Mouse (Mus musculus): ENCODE results near the gene Tex264.
"Not testable (repeated sequence)": the region's sequence is repeated elsewhere in the genome, so short reads cannot be mapped to it uniquely, and the experiment has no call there.

Gene Tex264

DNA sequence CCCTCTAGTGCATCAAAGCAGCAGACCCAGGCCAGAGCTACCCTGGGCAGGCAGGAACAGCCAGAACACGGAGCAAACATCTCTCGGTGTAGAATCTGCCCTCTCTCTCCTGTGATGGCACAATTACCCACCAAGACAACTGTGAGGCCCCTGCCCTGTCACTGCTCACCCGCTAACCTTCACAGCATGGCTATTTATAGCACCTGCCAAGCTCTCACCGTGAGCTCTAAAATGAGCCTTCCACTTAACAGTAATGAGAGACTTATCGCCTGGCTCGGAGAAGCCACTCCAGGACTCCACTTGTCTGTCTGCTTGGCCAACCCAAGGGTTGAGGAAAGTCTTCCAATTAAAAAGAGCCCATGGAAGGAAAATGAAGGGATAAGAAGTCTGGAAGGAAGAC is 22.5 kb downstream of the Tex264 start:
- DNase-seq (ENCODE audit: low spot score) = no peak

DNA sequence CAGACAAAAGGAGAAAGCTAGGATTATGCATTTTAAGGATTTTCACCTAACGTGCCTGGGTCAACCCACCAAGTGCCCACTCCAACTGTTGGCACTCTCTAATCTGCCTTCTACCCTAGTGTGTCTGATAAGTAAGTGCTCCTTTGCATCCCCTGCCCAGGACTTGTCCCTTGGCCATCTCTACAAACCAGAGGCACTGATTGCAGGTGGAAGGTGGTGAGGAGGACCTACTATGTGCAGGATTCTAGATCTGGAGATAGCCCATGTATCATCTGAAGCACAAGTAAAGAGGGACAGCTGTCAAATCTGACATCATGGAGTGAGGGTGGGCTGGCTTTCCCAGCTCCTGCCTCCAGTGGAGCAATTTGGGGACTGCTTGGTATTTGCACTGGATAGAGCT is 25.8 kb downstream of the Tex264 start:
- no peak for DNase-seq (ENCODE audit: low spot score)

DNA sequence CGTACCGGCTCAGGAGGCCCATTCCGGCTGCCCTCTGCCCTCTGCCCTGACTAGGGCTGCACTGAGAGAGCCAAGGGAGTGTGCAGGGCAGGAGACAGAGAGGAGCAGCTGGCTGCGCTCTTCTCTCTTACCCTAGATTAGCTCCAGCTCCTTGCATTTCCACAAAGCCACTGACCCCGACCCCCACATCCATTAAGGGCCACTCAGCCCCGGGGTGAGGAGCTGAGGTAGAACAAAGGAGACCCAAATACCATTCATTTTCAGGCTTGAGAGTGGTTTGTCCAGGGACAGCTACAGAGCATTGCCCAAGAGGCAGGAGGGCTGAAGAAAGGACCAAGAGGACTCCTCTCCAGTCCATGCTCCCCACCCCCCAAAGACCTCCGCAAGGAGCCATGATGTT is 26.3 kb downstream of the Tex264 start:
- no peak for DNase-seq (ENCODE audit: low spot score)

DNA sequence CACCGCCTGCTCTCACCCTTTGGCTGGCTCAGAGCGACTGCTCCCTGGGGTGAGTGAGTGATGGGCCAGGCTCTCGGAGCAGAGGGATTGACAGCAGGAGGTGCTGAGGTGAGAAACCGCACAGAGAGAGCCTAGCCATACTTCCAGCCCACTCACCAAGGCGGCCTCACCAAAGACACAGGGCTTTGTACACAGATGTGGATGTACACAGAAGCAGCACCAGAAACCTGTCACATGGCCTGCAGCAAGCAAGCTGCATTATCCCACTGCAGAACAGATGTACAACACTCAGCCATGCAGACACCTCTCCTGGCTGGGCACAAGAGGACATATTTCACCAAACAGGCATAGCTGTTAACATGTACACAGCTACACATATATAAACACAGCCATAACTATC is 28.1 kb downstream of the Tex264 start:
- no peak for DNase-seq (ENCODE audit: low spot score)

DNA sequence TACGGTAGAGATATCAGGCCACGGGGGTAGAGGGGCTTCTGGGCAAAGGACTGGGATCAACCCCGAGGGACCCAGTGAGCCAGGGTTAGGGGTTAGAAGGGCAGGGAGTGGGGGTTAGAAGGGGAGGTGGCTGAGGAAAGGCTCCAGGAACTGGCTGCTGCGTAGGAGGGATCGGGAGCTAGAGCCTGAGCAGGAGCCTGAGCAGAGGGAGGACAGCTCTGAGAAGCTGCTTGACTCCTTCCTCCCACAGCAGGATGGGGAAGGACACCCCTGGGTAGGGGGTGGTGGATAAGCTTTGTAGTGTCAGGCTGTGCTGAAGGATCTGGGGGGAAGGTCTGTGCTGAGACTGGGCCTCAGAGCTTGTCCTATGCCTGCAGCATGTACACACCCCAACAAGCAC is 28.9 kb downstream of the Tex264 start:
- DNase-seq (ENCODE audit: low spot score) = no peak

DNA sequence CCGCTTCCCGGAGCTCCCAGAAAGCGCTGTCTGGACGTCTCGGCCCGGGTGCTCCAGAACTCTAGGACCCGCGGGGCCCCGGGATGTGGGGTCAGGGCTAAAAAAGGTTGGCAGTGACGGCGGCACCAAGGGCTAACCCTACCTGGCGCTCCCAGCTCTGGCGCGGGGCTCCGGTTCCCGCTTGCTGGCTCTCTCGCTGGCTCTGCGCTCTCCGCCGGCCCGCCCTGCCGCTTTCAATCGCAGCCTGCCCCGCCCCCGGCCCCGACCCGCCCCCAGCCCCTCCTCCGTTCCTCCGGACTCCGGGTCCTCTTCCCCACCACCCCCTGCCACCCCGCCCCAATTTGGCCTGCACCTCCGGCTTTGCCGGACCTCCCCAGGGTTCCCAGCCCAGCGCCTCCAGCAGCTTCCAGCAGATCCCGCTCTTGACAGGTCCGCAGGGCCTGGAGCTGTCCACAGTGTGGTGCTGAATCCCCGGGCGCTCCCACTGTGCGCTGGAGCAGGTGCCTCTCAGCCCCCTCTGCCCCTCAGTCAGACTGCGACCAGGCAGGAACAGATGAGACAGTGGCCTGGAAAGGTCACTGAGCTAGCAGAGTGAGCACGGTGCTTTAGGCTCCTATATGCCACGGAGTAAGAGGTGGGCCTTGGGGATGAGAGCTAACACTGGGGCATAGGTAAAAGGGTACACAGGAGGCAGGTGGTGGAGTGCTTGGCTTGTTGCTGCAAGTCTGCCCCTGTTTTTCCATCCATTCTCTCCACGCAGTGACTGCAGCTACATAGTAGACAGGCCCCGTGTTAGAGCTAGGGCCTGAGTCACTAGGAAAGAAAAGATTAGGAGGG is 29.6 kb downstream of the Tex264 start, which contains the start of gene Grm2:
Gene Grm2, minus strand, starts transcription at position 199 of the 837 bp plus-strand sequence.
- DNase-seq (ENCODE audit: low spot score) = peak; percentile 29

DNA sequence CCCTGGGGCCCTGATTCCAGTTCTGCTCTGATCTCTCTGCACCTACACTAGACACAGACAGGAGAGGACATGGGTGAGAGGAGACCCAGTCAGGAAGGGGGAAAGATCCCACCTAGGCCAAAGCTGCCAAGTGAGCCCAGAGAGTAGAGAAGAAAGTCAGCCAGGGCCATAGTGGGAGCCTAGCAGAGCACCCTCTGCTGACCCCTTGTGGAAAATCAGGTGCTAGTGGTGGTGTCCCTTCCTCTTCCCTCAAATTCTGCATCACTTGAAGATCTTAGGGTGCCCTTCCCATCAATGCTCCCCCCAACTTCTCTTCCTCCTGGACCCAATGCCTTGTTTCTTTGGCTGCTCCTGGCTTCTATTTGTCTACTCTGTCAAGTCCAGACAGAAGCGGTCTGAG is 33.0 kb downstream of the Tex264 start:
- no peak for DNase-seq (ENCODE audit: low spot score)

DNA sequence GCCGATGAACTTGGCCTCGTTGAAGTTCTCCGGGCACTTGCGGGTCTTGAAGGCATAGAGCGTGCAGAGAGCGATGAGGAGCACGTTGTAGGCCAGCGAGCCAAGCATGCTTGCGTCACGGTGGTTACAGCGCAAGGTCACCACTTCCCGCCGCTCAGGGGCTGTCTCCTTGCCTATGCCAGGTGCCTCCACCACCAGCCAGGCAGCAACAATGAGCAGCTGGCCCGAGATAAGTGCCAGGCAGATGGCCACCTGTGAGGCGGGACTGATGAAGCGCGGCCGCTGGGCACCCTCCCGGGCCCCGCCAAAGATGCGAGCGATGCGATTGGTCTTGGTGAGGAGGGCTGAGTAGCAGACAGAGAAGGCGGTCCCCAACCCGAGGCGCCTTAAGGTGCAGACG is 38.5 kb downstream of the Tex264 start:
- no peak for DNase-seq (ENCODE audit: low spot score)

DNA sequence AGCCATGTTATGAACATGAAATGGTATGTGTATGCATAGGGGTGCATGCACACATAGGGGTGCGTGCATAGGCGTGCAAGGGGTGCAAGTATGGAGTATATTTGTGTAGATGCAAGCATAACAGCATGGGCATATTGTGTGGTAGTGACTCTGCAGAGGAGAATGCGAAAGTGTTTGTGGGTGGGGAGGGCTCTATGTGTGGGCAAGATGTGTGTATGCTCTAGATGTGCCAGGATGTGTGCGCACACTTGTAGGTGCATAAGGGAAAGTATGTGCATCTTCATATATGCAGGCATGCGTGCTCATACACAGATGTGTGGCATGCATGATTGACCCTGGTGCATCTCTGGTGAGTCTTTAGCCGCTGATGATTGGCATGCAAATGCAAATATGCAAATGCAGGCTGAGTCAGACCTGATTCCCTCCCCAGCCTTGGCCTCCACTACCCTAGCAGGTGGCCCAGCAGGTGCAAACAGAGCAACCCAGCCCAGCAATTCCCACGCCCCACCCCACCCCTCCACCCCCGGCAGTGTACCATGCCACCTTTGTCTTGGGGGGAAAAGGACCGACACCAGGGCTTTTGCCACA is 39.9 kb downstream of the Tex264 start:
- DNase-seq (ENCODE audit: low spot score) = no peak

DNA sequence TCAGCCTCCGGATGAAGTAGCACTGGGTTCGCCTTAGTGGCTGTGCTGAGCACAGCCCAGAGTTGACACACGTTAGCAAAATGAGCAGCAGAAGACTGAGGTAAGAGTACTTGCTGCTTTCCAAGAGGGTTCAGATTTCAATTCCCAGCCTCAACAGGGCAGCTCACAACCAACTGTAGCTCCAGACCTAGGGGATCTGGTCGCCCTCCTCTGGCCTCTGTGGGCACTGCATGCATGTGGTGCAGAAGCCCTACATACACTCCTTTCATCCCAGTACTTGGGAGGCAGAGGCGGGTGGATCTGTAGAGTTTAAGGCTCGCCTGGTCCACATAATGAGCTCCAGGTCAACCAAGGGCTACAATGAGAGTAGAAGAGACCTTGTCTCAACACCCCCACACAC is 41.9 kb downstream of the Tex264 start:
- peak; percentile 12 for DNase-seq (ENCODE audit: low spot score)

DNA sequence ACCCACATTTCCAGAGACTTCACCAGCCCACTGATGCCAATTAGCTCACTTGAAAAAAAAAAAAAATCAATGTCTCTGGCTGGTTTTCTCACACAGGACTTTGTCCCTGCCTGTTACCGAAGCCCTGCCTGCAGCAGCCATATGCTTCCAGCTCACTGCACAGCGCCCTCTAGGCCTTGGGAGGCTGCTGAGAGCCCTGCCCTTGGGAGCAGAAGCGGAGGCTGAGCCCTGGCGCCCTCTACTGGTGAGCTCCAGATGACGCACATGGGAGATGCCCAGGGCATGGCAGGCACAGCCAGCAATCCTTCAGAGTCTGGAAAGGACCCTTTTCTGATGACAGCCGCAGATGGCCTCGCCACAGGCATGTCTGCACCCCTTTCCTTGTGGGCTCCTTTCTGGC is 42.6 kb downstream of the Tex264 start:
- peak; percentile 71 for DNase-seq (ENCODE audit: low spot score)

DNA sequence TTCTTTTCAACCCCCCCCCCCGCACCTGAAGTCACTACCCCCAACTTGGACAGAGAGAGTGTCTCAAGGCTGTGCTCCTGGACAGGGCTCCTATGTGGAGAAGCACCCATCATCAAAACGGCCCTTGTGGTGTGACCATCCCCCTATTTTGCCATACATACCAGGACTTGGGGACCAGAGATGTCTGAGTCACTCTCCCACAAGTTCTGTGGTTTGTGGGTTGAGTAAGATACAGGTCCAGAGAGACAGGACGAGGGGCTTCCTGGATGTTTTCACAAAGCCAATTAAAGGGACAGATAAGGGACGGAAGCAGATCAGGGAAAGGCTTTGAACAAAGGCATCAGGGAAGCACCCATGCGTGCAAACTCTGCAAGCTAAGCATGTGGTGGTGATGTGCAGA is 44.4 kb downstream of the Tex264 start:
- no peak for DNase-seq (ENCODE audit: low spot score)

DNA sequence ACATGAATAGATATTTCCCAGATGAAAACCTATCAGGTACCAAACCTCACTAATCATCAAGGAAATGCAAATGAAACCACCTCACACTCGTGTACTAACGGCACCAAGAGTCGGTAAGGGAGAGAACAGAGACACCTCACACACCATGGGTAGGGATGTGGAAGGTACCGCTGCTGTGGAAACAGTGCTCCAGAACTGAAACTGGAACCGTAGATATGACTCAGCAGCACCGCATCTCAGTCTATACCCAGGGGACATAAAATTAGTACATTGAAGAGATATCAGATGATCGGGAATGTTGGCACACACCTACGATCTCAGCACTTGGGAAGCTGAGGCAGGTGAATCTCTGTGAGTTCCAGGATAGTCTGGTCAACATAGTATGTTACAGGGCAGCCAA is 47.6 kb downstream of the Tex264 start:
- no peak for DNase-seq (ENCODE audit: low spot score)

DNA sequence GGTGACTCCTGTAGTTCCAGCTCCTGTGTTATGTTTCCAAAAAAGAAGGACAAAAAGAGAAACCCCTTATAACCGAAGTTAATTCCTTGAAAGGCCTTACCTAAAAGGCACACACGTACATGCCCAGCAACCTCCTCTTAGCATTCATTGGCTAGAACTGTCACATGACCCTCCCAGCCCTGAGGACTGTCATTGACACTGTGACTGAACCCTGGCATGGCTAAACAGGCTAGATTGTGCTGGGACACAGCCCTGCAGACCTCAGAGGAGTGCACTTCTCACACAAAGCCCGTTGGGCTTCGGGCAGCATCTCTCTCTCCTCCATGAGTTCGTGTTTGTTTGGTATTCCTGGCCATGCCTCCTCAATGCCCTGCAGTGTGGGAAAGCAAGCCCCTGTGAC is 53.5 kb downstream of the Tex264 start:
- no peak for DNase-seq (ENCODE audit: low spot score)

DNA sequence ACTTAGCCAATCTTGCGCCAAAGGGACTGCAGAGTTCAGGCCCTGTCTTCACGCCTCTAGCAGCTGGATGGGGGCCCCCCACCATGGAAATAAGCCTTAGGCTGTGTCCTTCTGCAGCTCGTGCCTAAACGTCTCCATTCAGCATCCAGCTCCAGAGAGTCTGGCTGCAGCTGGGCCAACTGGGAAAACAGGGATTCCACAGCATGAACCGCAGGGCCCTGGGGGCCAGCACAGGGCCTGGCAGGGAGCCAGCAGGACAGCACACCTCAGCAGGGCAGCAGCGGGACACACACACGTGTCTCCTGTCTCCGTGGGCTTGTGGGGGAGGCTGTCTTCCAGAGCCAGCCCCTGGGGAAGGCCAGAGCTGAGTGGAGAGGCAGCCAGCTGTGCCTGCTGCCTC is 57.9 kb downstream of the Tex264 start:
- not testable (repeated sequence) for DNase-seq (ENCODE audit: low spot score)

DNA sequence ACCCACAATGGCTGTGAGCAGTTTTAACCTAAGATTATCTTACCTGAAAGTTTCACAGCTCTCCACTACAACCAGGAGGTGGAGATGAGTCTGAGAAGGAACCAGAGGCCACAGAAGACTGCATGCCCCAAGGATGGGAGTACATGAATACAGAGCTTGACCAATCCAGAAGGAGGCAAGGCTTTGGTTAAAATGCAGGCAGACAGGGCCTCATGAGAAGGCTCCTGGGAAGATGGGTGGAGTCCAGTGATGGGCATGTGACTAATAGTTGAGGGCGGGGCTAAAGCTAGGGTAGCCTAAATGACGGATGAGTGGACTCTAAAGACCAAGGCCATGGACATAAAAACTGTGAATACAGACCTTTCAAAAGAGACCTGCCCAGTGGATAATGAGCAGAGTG is 59.4 kb downstream of the Tex264 start, which contains the start of gene Iqcf6:
Gene Iqcf6, plus strand, starts transcription at position 301 of the 400 bp plus-strand sequence.
- DNase-seq (ENCODE audit: low spot score) = no peak

DNA sequence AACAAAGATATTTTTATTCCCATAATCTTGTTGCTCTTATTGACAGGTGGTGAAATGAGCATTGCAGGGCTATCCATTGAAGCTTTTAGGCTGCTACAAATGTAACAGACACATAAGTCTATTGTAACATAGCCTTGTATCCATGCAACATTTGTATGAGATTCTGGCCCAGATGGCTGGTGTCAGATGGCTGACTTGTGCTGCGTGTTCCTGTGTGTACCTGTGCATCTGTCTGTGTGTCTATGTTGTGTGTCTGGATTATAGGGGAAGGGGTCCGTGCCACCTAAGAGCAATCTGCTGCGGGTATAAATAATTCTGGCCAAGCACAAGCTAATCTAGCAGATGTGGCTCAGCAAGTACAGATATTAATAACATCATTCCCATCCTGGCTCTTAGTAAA is 68.2 kb downstream of the Tex264 start:
- DNase-seq (ENCODE audit: low spot score) = no peak

DNA sequence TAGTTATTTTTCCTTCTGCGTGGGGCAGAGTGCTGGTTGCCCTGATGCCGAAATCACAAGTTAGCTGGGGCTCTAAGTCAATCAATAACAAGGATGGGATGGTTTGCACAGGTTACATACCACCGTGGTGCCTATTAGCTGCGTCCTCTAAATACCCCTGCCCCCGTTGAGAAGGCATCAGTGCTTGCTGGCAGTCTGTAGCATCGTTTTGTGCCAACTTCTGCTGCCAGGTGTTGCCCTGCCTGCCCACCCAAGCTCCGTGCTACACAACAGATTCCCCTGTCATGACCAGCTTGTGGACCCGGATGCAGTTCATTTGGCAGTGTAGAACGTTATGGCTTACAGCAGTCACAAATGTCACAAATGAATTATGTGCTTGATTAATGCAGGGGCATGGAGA is 69.4 kb downstream of the Tex264 start:
- DNase-seq (ENCODE audit: low spot score) = no peak

DNA sequence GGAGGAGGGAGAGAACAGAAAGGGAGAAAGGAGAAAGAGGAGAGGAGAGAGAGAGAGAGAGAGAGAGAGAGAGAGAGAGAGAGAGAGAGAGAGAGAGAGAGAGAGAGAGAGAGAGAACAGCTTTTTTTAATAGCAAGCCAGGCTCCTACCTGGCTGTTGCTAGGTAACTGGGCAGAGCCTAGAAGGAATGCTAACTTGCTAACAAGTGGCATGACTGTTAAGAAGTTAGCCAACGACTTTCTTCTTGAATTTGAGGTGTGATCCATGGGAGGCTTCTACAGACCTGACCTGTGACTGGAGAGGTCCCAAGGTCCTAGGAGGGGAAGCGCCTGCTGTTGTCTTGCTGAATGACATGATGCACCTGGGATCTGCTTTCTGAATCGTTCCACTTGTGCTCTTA is 71.1 kb downstream of the Tex264 start:
- no peak for DNase-seq (ENCODE audit: low spot score)

DNA sequence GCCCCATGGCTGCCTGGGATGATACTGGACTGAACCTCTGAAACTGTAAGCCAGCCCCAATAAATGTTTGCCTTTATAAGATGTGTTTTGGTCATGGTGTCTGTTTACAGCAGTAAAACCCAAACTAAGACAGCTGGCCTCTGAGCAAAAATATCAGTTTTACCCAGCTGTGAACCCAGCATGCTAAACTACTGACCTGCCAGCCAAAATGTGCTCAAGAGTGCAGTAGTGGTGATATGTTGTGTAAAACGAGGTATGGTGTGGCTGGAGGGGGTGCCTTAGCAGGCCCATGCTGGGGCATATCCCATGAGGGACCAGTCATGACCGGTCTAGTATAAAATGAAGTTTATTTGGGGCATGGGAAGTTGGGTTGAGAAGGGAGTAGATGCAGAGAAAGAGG is 71.8 kb downstream of the Tex264 start:
- DNase-seq (ENCODE audit: low spot score) = no peak

DNA sequence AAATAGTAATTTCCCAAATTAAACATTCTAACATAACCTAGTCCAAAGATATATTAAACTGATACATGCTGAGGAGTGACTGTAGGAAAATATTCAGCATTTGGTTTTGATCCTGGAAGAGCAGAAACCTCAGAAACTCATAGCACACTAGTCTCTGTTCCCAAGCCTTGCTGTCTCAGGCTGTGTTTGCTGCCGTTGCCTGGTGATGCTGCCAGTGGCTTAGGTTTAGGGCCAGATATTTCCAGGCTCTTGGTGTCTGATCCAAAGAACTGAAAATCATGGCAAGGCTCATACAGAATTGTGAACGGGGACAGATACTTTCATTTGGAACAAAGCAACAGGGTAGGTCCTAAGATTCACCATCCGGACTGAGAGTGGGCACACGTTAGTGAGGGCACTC is 75.0 kb downstream of the Tex264 start:
- DNase-seq (ENCODE audit: low spot score) = no peak
